Mouse (Mus musculus): ENCODE results near the gene Tm6sf2. TPM values are rescaled to one million over a fixed set of nuclear protein-coding genes. Genes with fewer than 3 reads are reported as not detected.
"Not testable (repeated sequence)": the region's sequence is repeated elsewhere in the genome, so short reads cannot be mapped to it uniquely, and the experiment has no call there.

Tm6sf2 gene
- total and polyA plus RNA-seq, 2 experiments from 2014 or later = 0.19 TPM; not detected in 1

DNA sequence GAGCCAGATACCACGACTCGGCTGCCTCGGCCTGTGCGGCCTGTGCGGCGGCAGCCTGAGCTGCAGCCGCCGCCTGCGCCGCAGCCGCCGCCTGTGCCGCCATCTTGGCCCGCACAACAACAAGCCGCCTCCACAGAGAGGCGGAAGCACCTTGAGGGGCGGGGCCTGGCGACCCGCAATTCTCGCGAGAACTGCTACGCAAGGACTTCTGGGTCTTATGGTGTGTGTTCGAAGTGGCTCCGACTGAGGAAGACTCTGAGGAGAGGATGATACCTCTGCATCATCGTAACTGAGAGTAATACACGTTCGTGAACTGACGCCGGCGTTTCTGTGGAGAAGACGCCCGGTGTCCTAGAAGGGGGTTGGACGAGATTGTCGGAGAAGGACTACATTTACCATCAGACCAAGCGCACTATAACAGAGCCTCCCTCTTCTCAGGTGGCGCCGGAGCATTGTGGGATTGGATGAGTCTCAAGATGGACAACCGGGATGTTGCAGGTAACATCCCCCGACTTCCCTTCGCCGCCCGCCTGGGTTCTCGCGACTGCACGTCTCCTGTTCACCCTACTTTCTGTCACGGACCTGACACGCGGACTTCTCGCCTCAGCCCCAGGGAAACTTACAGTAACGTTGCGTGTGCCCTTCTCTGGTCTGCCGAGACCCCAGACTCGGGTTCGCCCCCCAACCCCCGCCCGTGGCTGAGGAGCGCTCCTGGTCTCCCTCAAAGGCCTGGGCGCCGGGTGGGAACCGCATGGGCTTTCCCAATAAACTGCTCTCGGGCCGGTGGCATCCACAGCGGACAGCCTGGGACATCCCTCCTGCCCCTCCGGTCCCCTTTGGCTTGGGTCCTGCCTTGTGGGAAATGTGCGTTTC lies 29.9 kb upstream of the Tm6sf2 start, which contains the start of the genes Mau2 and Sugp1:
Gene Mau2, minus strand, starts transcription at position 152 of the 873 bp plus-strand sequence.
Gene Sugp1, plus strand, starts transcription at position 231 of the 873 bp plus-strand sequence.
- under 1% methylated on average over 65 of the region's 65 CpGs for WGBS
- TF ChIP-seq CTCF (IDR thresholded peaks at IDR 0.05; ENCODE audit: low read depth) = no peak
- Histone ChIP-seq H3K27ac (peak within 1 kb of the TSS; percentile 85), H3K27me3 (ENCODE audit: insufficient read depth, low read length) (no peaks in the 10 kb centered on the region), H3K4me1 (ENCODE audit: insufficient read depth, low read length) (peaks cover 26% of the 10 kb centered on the region), H3K36me3 (ENCODE audit: insufficient read depth, low read length) (no peaks in the 10 kb centered on the region), H3K9me3 (ENCODE audit: low read length) (no peaks in the 10 kb centered on the region), H3K4me3 (ENCODE audit: low read length) (peak within 1 kb of the TSS; percentile 59), H3K4me2 (ENCODE audit: low read depth, low read length) (peak within 1 kb of the TSS; percentile 74), H3K9ac (replicated peaks; ENCODE audit: low read length) (peak within 1 kb of the TSS; percentile 91)
- peak; percentile 98 for ATAC-seq
- DNase-seq (ENCODE audit: low spot score) = peak; percentile 98

DNA sequence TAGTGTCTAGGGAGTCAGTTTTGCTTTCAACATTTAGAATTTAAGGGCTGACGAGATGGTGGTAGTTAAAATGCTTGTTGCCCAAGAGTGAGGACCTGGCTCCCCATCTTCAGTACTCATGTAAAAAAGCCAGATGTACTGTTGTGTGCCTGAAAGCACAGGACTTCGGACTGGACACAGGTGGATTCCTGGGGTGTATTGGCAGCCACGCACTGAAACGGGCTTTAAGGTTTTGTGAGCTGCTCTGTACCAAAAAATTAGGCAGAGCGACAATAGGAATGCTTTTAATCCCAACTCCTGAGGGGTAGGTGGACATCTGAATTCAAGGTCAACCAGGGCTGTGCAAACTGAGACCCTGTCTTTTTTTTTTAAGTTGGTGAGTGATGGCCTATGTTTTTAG lies 28.7 kb upstream of the Tm6sf2 start:
- TF ChIP-seq CTCF (IDR thresholded peaks at IDR 0.05; ENCODE audit: low read depth) = no peak
- Histone ChIP-seq H3K9me3 (ENCODE audit: low read length) (no peaks in the 10 kb centered on the region), H3K4me3 (ENCODE audit: low read length) (peak overlapping the region; percentile 59), H3K4me2 (ENCODE audit: low read depth, low read length) (peak overlapping the region; percentile 74), H3K27me3 (ENCODE audit: insufficient read depth, low read length) (no peaks in the 10 kb centered on the region), H3K27ac (no peak overlapping the region), H3K9ac (replicated peaks; ENCODE audit: low read length) (0 out of 2 replicates have a peak overlapping the region, but pooled peaks have one; percentile 91), H3K4me1 (ENCODE audit: insufficient read depth, low read length) (peaks cover 26% of the 10 kb centered on the region), H3K36me3 (ENCODE audit: insufficient read depth, low read length) (peaks cover 5% of the 10 kb centered on the region; the same call in 1 of the 2 replicates)
- WGBS = 86% methylated on average over 5 of the region's 5 CpGs
- no peak for ATAC-seq
- no peak for DNase-seq (ENCODE audit: low spot score)

DNA sequence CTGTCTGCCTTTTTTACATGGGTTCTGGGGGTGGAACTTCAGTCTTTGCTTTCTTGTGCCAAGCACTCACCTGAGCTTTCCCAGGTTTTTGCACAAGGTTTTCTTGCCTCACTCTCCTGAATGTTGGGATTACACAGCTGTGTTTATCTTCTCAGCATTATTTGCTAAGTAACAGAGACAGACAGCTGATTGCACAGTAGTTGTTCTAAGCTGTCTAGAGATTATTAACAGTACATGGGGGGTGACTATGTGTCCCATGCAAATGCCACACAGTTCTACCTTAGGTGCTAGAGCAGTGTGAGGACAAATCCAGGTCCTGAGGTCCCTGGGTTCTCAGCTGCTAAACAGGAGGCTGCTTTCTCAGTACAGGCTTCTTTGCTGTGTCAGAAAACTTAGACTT lies 23.1 kb upstream of the Tm6sf2 start:
- Histone ChIP-seq H3K9ac (replicated peaks; ENCODE audit: low read length) (no peak overlapping the region), H3K4me3 (ENCODE audit: low read length) (no peak overlapping the region), H3K9me3 (ENCODE audit: low read length) (no peaks in the 10 kb centered on the region), H3K27ac (no peak overlapping the region), H3K4me2 (ENCODE audit: low read depth, low read length) (no peak overlapping the region), H3K36me3 (ENCODE audit: insufficient read depth, low read length) (peaks cover 37% of the 10 kb centered on the region), H3K27me3 (ENCODE audit: insufficient read depth, low read length) (no peaks in the 10 kb centered on the region), H3K4me1 (ENCODE audit: insufficient read depth, low read length) (no peaks in the 10 kb centered on the region)
- TF ChIP-seq CTCF (IDR thresholded peaks at IDR 0.05; ENCODE audit: low read depth) = no peak
- DNase-seq (ENCODE audit: low spot score) (no peak), ATAC-seq (no peak)

DNA sequence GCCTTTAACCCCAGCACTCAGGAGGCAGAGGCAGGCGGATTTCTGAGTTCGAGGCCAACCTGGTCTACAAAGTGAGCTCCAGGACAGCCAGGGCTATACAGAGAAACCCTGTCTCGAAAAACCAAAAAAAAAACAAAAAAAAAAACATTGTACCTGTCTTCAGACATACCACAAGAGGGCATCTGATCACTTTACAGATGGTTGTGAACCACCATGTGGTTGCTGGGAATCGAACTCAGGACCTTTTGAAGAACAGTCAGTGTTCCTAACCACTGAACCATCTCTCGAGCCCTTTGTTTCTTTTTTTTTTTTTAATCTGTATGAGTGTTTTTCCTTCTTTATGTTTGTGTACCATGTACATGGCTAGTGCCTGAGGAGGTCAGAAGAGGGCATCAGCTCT lies 22.3 kb upstream of the Tm6sf2 start:
- not testable (repeated sequence) for H3K9me3 ChIP-seq (ENCODE audit: low read length); H3K27me3 ChIP-seq (ENCODE audit: insufficient read depth, low read length); H3K9ac ChIP-seq (replicated peaks; ENCODE audit: low read length); DNase-seq (ENCODE audit: low spot score); H3K4me1 ChIP-seq (ENCODE audit: insufficient read depth, low read length); H3K4me3 ChIP-seq (ENCODE audit: low read length); H3K27ac ChIP-seq; ATAC-seq; H3K4me2 ChIP-seq (ENCODE audit: low read depth, low read length)
- peaks cover 43% of the 10 kb centered on the region for H3K36me3 ChIP-seq (ENCODE audit: insufficient read depth, low read length)
- 98% methylated on average over 5 of the region's 5 CpGs for WGBS

DNA sequence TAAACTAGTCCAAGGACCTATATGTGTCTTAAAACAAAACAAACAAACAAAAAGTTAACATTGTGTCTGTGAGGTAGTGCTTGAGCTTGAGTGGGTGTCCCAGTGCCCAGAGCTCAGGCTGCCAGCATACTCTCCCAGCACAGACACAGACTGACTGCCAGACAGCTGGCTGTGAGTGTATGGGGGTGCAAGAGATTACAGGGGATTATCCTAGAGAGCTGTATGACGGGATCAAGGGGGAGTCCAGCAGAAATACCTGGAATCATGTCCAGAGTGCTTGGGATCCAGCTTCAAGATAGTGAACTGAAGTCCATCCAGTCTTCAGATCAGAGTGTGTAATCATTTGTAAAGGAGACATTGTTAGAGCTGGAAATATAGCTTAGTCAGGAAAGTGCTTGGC lies 15.0 kb upstream of the Tm6sf2 start:
- Histone ChIP-seq H3K27ac (no peak overlapping the region), H3K4me3 (ENCODE audit: low read length) (no peak overlapping the region), H3K4me1 (ENCODE audit: insufficient read depth, low read length) (no peaks in the 10 kb centered on the region), H3K4me2 (ENCODE audit: low read depth, low read length) (no peak overlapping the region), H3K27me3 (ENCODE audit: insufficient read depth, low read length) (no peaks in the 10 kb centered on the region), H3K36me3 (ENCODE audit: insufficient read depth, low read length) (peaks cover 55% of the 10 kb centered on the region), H3K9ac (replicated peaks; ENCODE audit: low read length) (no peak overlapping the region), H3K9me3 (ENCODE audit: low read length) (no peaks in the 10 kb centered on the region)
- DNase-seq (ENCODE audit: low spot score) = no peak
- TF ChIP-seq CTCF (IDR thresholded peaks at IDR 0.05; ENCODE audit: low read depth) = no peak
- ATAC-seq = no peak
- 81% methylated on average over 1 of the region's 1 CpGs for WGBS

DNA sequence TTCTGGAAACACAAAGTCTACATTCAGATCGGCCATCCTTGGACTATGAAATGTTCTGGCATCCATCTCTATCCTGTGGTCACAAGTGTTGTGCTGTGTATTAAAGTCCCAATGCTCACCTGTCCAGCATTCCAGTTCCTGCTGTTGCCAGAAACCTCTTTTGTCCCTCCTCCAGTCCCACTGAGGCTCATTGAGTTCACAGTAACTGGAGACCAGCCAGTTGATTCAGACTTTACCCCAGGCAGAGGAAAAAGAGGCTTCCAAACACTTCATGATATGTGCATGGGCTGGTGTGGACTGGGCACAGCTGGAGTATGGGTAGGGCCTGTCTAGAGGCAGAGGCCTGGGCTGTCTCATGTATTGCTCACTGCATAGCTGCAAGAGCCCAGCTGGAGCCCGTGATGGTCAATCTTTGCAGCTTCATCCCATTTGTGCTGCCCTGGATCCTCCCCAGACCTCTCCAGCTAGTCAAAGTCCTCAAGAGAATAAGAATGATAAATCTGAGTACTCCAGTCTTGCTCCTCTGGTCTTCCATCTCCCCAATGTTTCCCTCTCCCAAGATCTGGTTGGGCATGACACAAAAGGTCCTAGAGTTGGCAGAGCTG lies 786 bp upstream of the Tm6sf2 start:
- Histone ChIP-seq H3K4me3 (ENCODE audit: low read length) (no peak overlapping the region), H3K9ac (replicated peaks; ENCODE audit: low read length) (no peak overlapping the region), H3K27me3 (ENCODE audit: insufficient read depth, low read length) (no peaks in the 10 kb centered on the region), H3K4me2 (ENCODE audit: low read depth, low read length) (no peak overlapping the region), H3K4me1 (ENCODE audit: insufficient read depth, low read length) (no peaks in the 10 kb centered on the region), H3K27ac (no peak overlapping the region), H3K36me3 (ENCODE audit: insufficient read depth, low read length) (peaks cover 32% of the 10 kb centered on the region), H3K9me3 (ENCODE audit: low read length) (no peaks in the 10 kb centered on the region)
- ATAC-seq (peak; percentile 7; the same call in 1 of the 2 replicates), DNase-seq (ENCODE audit: low spot score) (no peak)
- no peak for TF ChIP-seq CTCF (IDR thresholded peaks at IDR 0.05; ENCODE audit: low read depth)
- 77% methylated on average over 2 of the region's 2 CpGs for WGBS
